Mouse (Mus musculus) frontal cortex, adult (tissue): ENCODE results near the gene Zdhhc24.
A peak's percentile ranks its signal among the peaks of the same experiment; 100 is the strongest.

Source experiments
- ATAC-seq: cut with Nextera tagmentation; 2 replicates; pipeline ENCODE4 v1.9.2; 2017; ENCODE audit warnings: mild to moderate bottlenecking, moderate library complexity, mixed read lengths; ENCODE audit not compliant: low TSS enrichment

Zdhhc24 gene

DNA sequence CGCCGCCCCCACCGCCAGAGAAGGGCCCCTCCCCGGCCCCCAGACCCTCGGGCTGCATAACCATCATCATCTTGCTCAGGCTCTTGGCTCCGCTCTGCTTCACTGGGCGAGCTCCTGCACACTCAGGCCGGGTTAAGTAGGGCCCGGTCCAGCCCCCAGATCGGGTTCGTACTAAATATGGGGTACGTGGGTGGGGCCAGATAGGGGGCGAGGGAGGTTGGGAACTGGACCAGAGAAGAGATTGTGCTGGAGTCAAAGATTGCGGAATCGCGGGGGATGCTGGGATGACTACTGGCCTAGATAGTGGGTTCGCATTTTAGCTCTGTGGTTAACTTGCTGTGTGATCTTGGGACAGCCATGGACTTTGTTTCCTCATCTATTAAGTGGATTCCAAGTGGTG lies 683 bp upstream of the Zdhhc24 start, which contains the start of gene Actn3:
Gene Actn3 (minus strand): TSS at position 125 of the 400 bp plus-strand sequence.
- no peak for ATAC-seq

DNA sequence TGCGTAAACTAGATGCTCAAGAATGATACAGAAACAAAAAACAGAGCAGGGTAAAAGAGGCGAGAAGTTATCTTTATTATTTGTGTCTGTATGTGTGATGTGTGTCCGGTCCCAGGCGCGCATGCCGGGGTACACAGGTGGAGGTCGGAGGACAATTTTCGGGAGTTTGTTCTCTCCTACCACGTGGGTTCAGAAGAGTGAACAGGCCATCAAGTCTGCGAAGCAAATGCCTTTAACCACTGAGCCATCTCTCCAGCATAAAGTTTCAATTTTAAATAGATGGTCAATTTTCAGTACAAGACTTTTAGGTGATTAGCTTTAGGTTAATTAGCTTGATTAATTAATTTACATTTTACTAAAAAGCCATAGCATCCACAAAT lies 846 bp downstream of the Zdhhc24 start:
- no peak for ATAC-seq

DNA sequence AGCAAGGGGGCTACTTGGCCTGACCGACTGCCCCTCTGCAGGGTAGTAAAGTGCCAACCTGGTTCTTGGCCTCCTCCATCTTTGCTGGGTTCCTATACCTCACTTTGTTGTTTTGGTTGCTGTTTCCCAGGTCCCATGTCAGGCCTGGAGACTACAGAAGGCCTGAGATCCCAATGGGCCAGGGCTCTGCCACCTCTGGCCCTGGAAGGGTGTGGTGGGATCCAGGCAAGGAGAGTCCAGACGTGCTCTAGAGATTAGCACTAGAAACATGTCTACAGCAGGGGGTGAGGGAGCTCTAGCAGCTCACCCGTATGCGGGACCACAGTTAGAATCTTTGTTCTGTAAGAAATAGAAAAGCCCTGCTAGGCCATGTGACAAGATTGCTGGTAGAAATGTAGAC lies 5.5 kb downstream of the Zdhhc24 start:
- ATAC-seq: no peak

DNA sequence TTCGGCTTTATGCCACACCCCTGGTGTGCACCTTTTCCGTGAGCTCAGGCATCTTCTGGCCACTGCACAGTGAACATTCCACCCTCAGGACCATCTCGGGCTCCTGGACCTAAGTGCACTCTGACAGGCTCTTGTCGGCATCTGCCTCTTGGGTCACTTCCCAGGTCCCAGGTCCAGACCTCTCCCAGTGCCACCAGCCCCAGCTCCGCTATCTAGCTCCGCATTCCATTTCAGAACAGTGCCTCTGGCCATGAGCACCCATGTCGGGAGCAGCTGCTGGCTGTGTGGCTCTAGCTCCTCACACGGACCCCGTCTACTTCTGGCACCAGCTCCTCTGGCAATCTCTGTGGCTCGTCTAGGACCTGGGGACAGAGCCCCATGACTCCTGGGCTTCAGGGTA lies 11.3 kb downstream of the Zdhhc24 start:
- ATAC-seq: no peak

DNA sequence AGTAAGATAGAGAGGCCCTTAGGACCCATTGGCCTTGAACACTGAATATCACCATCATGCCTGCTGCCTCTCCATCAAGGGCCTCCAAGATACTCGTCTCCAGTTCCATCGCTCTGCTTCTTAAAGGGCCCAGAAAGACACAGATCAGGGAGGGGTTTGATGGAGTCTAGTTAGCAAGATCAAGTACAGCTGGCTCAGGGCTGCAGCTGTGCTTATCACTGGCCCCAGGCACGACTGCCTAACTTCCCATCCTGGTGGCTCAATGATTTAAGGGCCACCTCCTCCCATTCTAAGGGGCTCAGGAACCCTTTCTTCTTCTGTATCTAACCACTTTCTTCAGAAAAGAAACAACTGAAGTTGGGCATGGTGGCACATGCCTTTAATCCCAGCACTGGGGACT lies 13.3 kb downstream of the Zdhhc24 start:
- ATAC-seq: no peak

DNA sequence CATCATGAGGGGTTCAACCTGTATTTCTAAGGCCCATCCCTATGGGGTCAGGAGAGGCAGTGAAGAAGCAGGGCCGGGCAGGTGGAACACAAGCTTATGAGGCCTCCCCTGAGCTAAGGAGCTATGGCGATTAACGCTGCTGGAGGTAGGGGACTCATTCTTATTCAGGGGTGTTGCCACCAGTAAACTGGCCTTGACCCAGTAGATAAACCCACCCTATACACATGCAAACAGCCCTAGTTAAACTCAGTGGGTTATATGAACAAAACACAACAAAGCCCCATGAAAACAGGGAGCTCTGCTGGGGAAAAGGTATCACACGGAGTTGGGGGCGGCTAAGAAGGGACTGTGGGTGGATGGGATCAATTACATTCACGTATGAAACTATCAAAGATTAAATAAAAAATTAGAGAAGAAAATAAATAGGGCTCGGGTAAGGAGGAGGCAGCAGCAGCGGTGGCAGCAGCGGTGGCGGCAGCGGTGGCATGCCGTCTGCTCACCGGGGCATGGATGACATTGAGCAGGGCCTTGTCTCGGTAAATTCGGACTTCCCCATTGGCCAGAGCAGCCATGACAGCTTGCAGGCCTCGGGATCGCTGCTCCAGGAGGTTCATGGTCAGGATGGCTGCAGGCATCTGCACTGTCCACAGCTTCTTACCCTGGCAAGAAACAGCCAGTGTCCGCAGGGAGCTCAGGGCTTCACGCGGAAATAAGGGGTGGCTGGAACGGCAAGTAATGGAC lies 18.5 kb downstream of the Zdhhc24 start:
- no peak for ATAC-seq

DNA sequence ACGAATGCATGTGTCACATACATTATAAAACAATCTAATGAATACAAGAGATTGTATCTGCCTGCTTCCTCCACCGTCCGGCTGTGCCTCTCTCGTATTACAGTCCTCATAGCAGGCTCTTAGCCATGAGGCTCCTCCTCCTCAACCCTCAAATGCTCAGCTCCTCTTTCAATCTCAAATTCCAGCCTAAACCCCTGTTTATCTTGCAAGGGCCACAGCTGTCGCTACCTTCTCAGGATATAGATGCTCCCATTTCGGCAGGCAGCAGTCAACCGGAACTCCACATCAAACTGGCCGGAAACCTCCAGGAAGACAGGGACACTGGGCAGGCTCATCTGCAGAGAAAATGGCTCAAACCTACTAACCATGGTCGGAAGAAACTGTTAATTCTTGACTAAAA lies 20.5 kb downstream of the Zdhhc24 start:
- ATAC-seq: no peak

DNA sequence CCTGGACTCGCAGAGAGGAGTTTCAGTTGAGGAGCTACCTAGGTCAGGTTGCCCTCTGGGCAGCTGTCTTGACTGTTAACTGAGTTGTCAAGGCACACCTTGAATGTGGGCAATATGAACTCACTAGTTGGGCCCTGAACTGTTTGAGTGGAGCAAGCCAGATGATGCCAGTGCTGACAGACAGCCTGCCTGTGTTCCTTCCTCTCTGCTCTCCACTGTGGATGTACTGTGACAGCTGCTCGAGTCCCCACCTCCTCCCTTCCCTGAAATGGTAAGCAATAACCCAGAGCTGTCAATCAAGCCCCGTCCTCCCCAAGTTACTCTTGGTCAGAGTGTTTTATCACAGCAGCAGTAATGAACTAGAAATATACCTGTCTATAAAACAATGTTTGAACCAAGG lies 21.4 kb downstream of the Zdhhc24 start:
- ATAC-seq: no peak

DNA sequence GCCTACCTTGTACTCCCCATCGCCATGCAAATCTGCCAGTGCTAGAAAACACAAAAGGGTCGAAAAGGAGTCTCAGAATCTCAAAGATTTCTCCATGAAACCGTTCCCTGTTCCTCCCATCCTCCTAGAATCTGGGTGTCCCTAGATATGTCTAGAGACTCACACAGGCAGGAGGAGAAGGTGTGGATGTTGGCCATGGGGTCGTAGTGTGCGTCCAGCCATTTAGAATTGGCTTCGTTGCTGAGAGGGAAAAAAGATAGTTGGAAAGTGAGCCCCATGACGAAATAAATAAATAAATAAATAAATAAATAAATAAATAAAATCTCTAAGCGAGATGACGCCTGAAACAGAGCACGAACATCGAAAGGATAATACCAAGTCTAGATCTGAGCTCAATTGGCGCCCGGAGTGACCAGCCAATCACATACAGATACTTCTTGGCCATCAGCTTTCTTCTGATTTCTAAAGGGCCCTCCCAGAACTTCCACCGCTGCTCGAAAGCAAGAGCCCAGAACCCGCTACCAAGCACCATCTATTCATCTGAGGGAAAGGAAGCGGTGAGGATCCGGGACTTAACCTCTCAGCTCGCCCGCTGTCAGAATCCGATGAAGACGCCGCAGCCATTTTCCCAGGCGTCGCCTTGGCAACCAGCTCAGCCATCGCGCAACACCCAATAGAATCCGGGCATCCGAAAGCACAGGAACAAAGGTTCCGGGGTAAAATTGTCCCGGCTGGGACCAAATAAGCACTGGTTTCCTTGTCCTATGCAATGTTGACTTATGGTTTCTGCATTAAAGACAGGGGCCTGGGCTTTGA lies 27.7 kb downstream of the Zdhhc24 start, which contains the start of gene Bbs1:
Gene Bbs1 (minus strand): TSS at position 650 of the 816 bp plus-strand sequence.
- peak; percentile 65; the same call in 1 of the 2 replicates for ATAC-seq

DNA sequence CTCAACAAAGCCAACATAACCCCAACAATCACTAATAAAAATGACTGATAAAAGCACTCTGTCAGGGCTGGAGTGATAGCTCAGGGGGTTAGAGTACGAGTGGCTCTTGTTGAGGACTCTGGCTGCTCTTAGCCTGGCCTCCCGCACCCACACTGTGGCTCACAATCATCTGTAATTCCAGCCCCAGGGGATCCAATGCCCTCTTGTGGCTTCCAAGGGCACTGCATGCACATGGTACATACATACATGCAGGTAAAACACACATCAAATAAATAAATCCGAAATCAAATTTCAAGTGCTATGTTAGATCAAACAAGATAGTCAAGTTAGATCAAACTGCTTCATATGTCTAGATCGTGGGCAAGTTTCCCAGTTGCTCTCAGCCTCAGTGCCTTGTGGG lies 29.6 kb downstream of the Zdhhc24 start:
- ATAC-seq: no peak

DNA sequence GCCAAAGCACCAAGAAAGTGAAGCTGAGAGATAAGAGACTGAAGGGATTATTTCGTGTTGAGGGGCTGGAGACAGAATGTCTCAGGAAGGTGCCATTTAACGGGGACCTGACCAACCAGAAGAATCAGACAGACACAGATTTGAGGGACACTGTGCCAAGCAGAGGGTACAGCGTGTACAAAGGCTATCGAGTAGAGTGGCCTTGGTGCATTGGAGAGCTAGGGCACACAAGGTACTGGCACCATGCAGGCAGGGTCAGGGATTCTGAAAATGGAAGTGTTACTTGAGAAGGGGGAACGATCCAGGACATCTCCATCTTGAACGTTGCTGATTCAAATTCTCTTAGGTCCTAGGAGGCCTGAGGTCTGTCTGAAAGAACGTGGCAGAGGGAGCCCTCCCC lies 30.9 kb downstream of the Zdhhc24 start:
- no peak for ATAC-seq

DNA sequence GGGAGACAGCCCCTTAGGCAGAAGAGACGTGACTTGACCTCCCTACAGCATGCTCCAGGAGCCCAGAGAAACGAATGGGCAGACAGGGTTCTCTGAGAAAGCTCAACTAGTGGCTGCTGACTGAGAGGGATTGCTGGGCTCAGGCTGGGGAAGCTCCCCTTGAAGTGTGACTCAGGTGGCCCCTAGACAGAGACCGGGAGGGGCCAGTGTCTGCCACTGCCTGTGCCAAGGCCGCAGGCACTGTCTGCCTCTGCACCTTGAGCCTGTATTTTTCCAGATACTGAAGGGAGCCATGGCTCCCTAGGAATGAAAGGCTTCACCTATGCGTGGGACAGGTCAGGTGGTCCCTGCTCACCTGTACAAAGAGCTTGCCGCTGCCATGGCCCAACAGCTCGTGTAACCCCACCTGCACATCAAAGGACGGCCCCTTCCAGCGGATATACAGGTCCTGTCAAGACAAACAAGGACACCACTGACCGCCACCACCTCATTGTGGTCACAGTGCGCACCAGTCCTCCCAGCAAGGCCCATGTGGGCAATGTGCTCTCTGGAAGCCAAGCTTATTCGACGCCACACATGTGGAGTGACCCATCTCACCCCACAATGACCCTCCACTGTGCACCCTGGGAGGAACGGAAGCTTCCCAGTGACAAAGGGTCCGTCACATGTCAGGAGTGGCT lies 37.6 kb downstream of the Zdhhc24 start:
- ATAC-seq: no peak

DNA sequence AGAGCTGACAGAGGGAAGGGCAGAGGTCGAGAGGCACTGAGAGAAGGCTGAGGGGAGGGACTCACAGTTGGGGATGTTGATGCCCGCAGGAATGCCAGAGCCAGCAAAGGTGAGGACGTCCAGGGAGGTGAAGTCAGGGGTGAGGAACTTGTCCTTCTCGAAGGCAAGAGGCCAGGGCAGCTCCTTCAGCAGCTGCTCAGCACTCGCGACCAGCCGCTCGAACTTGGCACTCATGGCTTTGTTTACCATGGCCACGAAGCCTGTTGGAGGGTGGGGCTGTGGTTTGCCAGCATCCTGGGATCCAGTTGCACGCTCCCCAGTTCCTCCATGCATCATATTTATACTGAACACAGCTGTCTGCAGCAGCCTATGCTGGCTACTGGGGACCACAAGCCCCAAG lies 38.4 kb downstream of the Zdhhc24 start:
- no peak for ATAC-seq

DNA sequence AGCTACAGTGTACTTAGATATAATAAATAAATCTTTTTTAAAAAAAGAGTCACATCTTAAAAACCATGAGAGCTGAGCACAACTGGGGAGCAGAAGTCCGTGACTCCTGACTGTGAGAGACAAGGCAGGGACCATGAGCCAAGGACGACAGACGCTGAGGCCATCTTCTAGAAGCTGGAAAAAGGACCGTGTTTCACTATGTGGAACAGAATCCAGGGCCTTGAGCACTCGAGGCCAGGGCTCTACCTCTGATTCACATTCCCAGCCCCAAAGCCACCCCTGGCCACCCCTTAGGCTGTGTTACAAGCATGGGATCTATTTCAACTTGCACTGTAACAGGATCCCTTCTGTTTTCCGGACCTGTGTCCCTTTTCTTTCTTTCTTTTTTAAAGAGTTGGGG lies 41.2 kb downstream of the Zdhhc24 start:
- ATAC-seq: no peak

DNA sequence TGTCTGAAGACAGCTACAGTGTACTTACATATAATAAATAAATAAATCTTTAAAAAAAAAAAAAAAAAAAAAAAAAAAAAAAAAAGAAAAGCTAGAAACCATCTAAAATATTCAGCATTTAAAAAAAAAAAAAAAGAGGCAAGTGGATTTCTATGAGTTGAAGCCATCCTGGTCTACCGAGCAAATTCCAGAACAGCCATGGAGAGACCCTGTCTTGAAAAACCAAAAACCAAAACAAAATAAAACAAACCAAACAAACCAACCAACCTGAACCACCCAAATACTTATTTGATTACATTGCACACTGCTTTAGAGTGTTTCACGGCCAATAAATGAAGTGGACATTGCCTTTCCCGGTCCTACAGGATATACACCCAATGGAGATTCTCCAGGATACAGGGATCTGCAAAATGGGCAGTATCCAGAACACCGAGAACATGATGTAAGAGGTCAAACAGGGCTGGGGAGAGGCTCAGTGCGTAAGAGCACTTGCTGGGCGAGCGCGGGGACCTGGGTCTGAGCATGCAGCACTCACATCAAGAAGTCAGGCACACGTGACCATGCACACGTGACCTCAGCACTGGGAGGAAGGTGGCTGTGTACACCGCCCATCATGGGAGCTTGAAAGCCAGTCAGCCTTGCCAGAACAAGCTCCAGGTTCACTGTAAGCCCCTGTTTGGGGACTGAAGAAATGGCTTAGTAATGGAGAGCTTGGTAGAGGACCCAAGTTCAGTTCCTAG lies 46.8 kb downstream of the Zdhhc24 start:
- ATAC-seq: no peak

DNA sequence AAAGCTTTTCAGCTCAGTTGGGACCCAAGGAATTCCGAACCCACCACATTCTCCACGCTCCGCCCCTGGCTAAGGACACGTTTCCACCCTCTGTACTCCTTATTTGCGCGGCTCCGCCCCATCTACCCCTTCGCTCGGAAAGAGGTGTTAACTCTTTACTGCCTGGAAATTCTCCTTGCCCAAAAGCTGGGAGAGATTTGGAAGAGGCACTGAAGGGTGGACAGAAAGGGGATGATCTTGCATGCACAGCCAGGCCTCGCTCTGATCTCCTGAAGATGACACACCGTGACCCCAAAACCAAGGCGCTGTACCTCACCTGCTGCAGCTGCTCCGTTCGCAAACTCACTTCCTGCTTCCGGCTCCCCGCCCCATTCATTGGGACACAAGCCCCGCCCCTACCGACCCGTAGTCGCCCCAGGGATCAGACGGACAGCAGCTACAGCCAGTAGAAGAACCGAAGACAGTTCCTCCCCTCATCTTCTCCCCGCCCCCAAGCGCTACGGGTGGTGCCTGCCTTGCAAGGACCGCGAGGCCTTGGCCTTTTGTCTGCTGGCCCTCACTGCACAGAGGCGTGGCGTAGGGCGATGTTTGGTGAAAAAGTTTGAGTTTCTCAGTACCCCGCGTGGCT lies 49.5 kb downstream of the Zdhhc24 start, which contains the start of gene Dpp3:
Gene Dpp3 (minus strand): TSS at position 384 of the 628 bp plus-strand sequence.
- ATAC-seq: peak; percentile 96

DNA sequence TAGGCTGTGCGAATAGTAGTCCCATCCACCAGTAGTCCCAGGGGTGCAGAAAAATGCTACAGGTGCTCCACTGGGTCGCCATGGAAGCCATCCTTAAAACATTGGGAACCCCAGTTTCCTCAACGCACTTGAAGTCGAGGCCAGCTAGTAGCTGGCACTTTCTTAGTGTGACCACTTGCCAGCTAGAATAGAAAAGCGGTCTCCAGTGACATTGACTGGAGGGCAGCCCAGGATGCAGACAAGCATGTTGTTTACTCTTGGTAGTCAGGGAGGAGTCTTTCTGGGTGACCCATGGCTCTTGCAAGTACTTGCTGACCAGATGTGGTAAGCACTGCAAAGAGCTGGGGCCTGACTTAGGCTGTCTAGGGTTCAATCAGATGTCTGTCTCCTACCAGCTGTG lies 50.3 kb downstream of the Zdhhc24 start:
- peak; percentile 5; the same call in 1 of the 2 replicates for ATAC-seq
